Mouse (Mus musculus) testis, postnatal 14 days (tissue): ENCODE measurements at regions not wholly inside any gene's neighbourhood (a gene's known extent, or its start where the extent isn't known, plus 50 kb on each side); places are given as distances from the start of the nearest gene placed in this dataset.

Experiments
- DNase-seq: peaks from one replicate; pipeline ENCODE4 v3.0.0; 2021; ENCODE audit warnings: low spot score

DNA sequence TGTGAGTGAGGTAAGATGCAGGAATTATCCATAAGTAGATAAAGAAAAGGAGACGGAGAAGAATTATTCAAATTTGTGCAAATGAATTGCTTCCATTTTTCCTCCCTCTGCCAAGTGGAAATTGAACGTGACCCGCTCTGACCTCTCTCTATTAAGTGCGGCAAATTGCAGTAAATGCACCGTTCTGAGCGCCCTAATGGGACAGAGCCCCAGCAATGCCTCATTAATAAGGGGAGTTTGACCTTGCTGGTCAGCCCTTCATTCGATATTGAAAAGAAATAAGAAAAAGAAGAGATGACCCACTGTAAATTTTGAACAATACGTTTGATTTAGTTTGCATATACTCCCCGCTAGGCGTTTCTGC lies 137.0 kb downstream of the Gpat3 start:
- no peak for DNase-seq

DNA sequence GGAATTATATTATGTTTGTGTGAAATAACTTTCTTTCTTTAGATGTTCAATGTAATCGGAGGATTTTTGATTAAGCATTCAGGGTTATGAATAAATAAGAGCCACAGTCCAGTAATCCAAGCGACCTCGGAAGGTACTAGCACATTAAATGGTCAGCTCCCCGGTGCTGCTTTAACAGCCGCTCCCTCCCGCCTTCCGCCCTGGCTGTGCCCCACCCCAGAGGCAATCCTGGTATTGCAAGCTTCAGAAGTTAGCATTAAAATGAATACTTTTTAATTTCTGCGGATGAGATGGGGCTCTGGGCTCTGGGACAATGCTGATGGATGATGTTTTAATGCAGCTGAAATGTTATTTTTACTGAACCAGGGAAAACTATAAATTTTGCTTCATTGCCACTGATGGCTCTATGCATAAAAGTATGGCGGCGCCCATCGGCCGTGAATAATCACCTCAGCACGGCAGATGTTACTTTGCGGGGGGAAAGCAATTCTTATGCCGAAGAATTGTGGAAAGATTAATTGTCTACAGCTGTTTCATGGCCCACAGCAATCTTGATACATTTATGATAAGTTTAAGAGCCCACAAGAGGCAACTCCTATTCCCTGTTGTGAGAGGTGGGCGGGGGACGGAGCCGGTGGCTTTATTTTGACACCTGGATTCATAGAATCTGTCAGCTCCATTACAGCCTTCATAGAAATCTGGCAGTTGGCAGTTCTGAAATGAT lies 136.5 kb downstream of the Gpat3 start:
- no peak for DNase-seq

GRCm38 (mm10) chr5:100976736-100977135 lies 131.2 kb downstream of the Gpat3 start:
- DNase-seq = no peak

GRCm38 (mm10) chr5:100951210-100951609 lies 105.7 kb downstream of the Gpat3 start:
- DNase-seq = no peak
